Mouse (Mus musculus): ENCODE data around the gene Gpc6. TPM values are rescaled to one million over a fixed set of nuclear protein-coding genes. Genes with fewer than 3 reads are reported as not detected.
A peak's percentile ranks its signal among the peaks of the same experiment; 100 is the strongest.

The Gpc6 gene
- polyA plus RNA-seq, 1 experiment from 2014 or later, result 37.7 TPM

GRCm38 (mm10) chr14:117841797-117842553, 916.9 kb downstream of the Gpc6 start:
- Histone ChIP-seq H3K9me3 (replicated peaks) (no peaks in the 10 kb centered on the region), H3K4me1 (no peaks in the 10 kb centered on the region), H3K36me3 (no peaks in the 10 kb centered on the region), H3K4me3 (no peak overlapping the region), H3K27me3 (ENCODE audit: low read depth, poor library complexity, severe bottlenecking) (no peaks in the 10 kb centered on the region), H3K27ac (replicated peaks) (no peak overlapping the region)
- WGBS, result 90% methylated on average over 14 of the region's 14 CpGs
- DNase-seq (ENCODE audit: low spot score), result no peak

- DNase-seq (ENCODE audit: low spot score), result no peak
Measured at GRCm38 (mm10) chr14:117849591-117850505, 924.7 kb downstream of the Gpc6 start.

DNA sequence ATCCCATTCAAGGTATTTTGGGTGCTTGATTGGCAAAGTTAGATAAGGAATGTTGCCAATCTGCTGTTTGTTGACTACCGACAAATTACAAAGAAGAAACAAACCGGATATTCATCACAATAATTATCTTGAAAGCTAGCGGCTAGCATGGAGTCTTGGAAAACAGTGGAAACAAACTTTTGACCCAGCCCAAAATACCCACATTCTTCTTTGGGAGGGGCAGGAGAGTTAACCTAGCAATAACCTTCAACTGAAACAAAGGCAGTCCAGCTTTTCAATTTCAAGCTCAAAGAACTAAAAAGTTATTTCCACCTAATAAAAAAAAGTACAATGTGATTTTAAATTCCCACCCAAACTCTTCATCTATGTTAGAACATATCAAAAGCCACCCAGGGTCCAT, 927.2 kb downstream of the Gpc6 start:
- H3K4me1 ChIP-seq, result no peaks in the 10 kb centered on the region
- H3K27ac ChIP-seq (replicated peaks), result no peak overlapping the region
- 97% methylated on average over 3 of the region's 3 CpGs for WGBS
- no peak for DNase-seq (ENCODE audit: low spot score)
- H3K27me3 ChIP-seq (ENCODE audit: low read depth, poor library complexity, severe bottlenecking), result no peaks in the 10 kb centered on the region
- no peak overlapping the region for H3K4me3 ChIP-seq
- no peaks in the 10 kb centered on the region for H3K36me3 ChIP-seq
- no peaks in the 10 kb centered on the region; the same call in 1 of the 2 replicates for H3K9me3 ChIP-seq (replicated peaks)

More at GRCm38 (mm10) chr14:117849591-117850505, 924.7 kb downstream of the Gpc6 start:
- 94% methylated on average over 11 of the region's 11 CpGs for WGBS
- Histone ChIP-seq H3K27me3 (ENCODE audit: low read depth, poor library complexity, severe bottlenecking) (no peaks in the 10 kb centered on the region), H3K4me1 (no peaks in the 10 kb centered on the region), H3K27ac (replicated peaks) (no peak overlapping the region), H3K4me3 (no peak overlapping the region), H3K9me3 (replicated peaks) (no peaks in the 10 kb centered on the region), H3K36me3 (no peaks in the 10 kb centered on the region)

DNA sequence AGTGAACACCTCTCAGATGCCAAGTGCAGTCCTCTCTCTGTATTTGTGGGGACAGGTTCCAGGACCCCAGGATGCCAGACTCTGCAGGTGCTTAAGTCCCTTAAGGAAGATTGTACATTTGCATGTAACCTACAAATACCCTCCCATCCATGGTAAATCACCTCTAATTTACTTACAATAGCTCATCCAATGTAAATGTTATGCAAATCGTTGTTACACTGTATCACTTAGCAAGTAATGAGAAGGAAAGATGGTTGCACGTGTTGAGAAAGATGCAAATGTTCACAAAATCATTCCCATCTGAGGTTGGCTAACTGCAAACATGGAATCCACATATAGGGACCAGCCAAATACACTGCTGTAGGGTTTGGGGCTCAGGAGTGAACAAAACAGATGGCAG, 927.7 kb downstream of the Gpc6 start:
- DNase-seq (ENCODE audit: low spot score), result no peak
- WGBS, result 90% methylated on average over 2 of the region's 2 CpGs
- H3K36me3 ChIP-seq, result no peaks in the 10 kb centered on the region

DNA sequence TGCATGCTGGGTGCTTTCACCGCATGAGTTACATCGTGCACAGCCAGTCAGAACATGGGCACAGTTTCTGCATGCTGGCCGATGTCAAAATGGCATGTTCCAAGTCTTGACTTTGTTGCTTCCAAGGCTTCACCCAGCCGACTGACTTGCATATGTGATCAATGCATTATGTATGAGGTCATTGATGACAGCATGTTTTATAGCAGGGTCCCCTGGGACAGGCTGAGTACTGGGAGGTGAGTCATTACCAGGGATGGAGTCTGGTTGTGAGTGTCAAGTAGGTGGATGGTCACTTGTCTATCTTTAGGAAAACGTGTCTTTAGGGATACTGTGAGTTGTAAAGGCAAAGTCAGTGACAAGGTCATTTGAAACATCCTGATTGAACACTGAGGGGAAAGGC, 929.4 kb downstream of the Gpc6 start:
- H3K4me1 ChIP-seq, result no peaks in the 10 kb centered on the region
- DNase-seq (ENCODE audit: low spot score), result no peak
- no peaks in the 10 kb centered on the region for H3K27me3 ChIP-seq (ENCODE audit: low read depth, poor library complexity, severe bottlenecking)
- no peaks in the 10 kb centered on the region; the same call in 1 of the 2 replicates for H3K9me3 ChIP-seq (replicated peaks)
- H3K27ac ChIP-seq (replicated peaks), result no peak overlapping the region
- no peak overlapping the region for H3K4me3 ChIP-seq
- WGBS, result 92% methylated on average over 5 of the region's 5 CpGs
- no peaks in the 10 kb centered on the region for H3K36me3 ChIP-seq

More for the DNA sequence above, 927.7 kb downstream of the Gpc6 start:
- Histone ChIP-seq H3K27ac (replicated peaks) (no peak overlapping the region), H3K4me1 (no peaks in the 10 kb centered on the region), H3K27me3 (ENCODE audit: low read depth, poor library complexity, severe bottlenecking) (no peaks in the 10 kb centered on the region), H3K4me3 (no peak overlapping the region), H3K9me3 (replicated peaks) (no peaks in the 10 kb centered on the region; the same call in 1 of the 2 replicates)

- Histone ChIP-seq H3K36me3 (peaks cover 7% of the 10 kb centered on the region; the same call in 1 of the 2 replicates), H3K27ac (replicated peaks) (no peak overlapping the region)
Measured at GRCm38 (mm10) chr14:117871268-117871667, 946.2 kb downstream of the Gpc6 start.

DNA sequence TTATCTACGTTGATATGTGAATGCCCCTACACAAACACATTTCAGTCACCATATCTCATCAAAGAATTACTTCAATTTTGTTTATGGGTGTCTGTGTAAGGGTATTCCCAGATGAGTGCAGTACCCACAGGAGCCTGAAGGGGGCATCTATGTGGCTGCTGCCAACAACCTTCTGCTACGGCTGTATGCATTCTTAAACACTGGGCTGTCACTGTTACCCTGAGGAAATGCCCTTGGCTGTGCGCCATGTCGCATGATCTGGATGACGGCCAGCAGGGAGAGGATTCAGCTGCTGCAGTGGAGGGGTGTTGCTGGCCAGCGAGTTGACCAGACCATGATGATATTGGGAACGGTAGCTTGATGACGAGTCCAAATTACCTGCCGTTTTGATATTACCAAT, 954.2 kb downstream of the Gpc6 start:
- H3K27ac ChIP-seq (replicated peaks), result no peak overlapping the region
- peaks cover 3% of the 10 kb centered on the region; the same call in 1 of the 2 replicates for H3K36me3 ChIP-seq
- H3K27me3 ChIP-seq (ENCODE audit: low read depth, poor library complexity, severe bottlenecking), result no peaks in the 10 kb centered on the region
- no peak for DNase-seq (ENCODE audit: low spot score)
- 95% methylated on average over 9 of the region's 9 CpGs for WGBS
- no peak overlapping the region for H3K4me3 ChIP-seq
- peaks cover 20% of the 10 kb centered on the region for H3K4me1 ChIP-seq
- H3K9me3 ChIP-seq (replicated peaks), result 0 out of 2 replicates have a peak, but pooled peaks cover 3% of the 10 kb centered on the region

More at GRCm38 (mm10) chr14:117871268-117871667, 946.2 kb downstream of the Gpc6 start:
- H3K27me3 ChIP-seq (ENCODE audit: low read depth, poor library complexity, severe bottlenecking), result no peaks in the 10 kb centered on the region
- no peaks in the 10 kb centered on the region for H3K9me3 ChIP-seq (replicated peaks)
- no peak for DNase-seq (ENCODE audit: low spot score)
- H3K4me1 ChIP-seq, result no peaks in the 10 kb centered on the region
- H3K4me3 ChIP-seq, result no peak overlapping the region

- peaks cover 3% of the 10 kb centered on the region; the same call in 1 of the 2 replicates for H3K36me3 ChIP-seq
- no peaks in the 10 kb centered on the region for H3K27me3 ChIP-seq (ENCODE audit: low read depth, poor library complexity, severe bottlenecking)
- H3K9me3 ChIP-seq (replicated peaks), result 0 out of 2 replicates have a peak, but pooled peaks cover 3% of the 10 kb centered on the region
- DNase-seq (ENCODE audit: low spot score), result no peak
- WGBS, result 29% methylated on average over 6 of the region's 6 CpGs
- no peak overlapping the region for H3K4me3 ChIP-seq
- H3K27ac ChIP-seq (replicated peaks), result peak overlapping the region; percentile 65
- H3K4me1 ChIP-seq, result peaks cover 20% of the 10 kb centered on the region
Measured at GRCm38 (mm10) chr14:117881112-117881511, 956.0 kb downstream of the Gpc6 start.

DNA sequence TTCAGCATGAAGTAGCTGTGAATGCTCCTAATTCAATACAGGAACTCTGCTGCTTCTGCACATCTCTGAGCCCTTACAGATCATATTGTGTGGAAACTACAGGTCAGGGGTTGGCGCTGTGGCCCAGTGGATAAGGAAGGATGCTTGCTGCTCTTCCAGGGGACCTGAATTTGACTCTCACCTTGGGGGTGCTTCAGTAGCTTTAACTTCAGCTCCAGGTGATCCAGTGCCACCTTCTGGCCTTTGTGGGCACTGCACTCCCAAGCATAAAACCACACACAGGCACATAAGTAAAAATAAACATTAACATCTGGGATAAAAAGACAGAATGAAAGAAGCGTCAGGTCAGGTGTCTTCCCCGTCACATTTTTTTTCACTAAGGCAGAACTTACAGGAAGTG, 957.1 kb downstream of the Gpc6 start:
- Histone ChIP-seq H3K9me3 (replicated peaks) (0 out of 2 replicates have a peak, but pooled peaks cover 3% of the 10 kb centered on the region), H3K4me1 (peaks cover 20% of the 10 kb centered on the region), H3K4me3 (no peak overlapping the region), H3K36me3 (peaks cover 3% of the 10 kb centered on the region; the same call in 1 of the 2 replicates), H3K27me3 (ENCODE audit: low read depth, poor library complexity, severe bottlenecking) (no peaks in the 10 kb centered on the region), H3K27ac (replicated peaks) (no peak overlapping the region)
- peak; percentile 58 for DNase-seq (ENCODE audit: low spot score)
- WGBS, result 52% methylated on average over 3 of the region's 3 CpGs

DNA sequence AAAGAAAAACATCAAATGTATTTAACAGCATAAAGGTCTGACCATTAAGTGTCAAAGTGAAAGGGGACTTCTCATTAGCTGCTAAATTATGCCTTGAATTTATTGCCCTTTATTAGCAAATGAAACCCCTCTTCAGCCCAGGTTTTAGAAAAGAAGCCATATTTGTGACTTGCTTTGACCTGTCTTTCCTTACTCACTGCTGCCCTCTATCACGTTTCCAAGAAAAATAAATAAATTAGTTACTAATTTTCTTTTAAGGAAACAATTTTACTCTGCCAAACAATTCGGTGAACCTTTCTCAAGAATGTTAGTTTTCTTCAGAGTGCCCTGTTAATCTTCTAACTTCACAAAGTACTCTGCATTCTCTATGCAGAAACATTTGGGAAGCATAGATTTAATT, 964.5 kb downstream of the Gpc6 start:
- no peak overlapping the region for H3K4me3 ChIP-seq

DNA sequence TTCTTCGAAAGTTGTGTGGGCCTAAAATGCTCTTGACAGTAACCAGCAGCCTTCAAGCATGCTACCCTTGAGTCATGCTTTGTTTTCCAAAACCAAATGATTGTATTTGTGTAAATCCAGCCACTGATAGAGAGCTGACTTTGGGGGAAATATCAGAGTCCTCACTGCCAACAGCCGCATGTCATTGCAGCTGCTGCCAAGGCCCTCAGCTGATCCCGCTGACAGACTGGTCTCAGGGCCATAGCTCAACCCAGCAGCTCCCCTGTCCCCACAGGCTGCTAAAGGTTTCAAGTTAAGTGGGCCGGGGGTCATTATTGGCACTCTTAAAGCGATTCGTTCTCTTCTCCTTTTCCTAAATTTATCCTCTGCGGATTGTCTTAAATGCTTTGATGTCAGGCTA, 966.3 kb downstream of the Gpc6 start:
- WGBS, result 87% methylated on average over 7 of the region's 7 CpGs
- H3K27me3 ChIP-seq (ENCODE audit: low read depth, poor library complexity, severe bottlenecking), result no peaks in the 10 kb centered on the region
- H3K9me3 ChIP-seq (replicated peaks), result no peaks in the 10 kb centered on the region
- DNase-seq (ENCODE audit: low spot score), result no peak
- no peaks in the 10 kb centered on the region for H3K36me3 ChIP-seq
- H3K4me3 ChIP-seq, result no peak overlapping the region
- no peak overlapping the region for H3K27ac ChIP-seq (replicated peaks)
- H3K4me1 ChIP-seq, result peaks cover 51% of the 10 kb centered on the region

More for the DNA sequence above, 964.5 kb downstream of the Gpc6 start:
- Histone ChIP-seq H3K36me3 (no peaks in the 10 kb centered on the region), H3K9me3 (replicated peaks) (no peaks in the 10 kb centered on the region), H3K27me3 (ENCODE audit: low read depth, poor library complexity, severe bottlenecking) (no peaks in the 10 kb centered on the region), H3K27ac (replicated peaks) (no peak overlapping the region), H3K4me1 (peaks cover 34% of the 10 kb centered on the region)
- 63% methylated on average over 2 of the region's 2 CpGs for WGBS
- no peak for DNase-seq (ENCODE audit: low spot score)

DNA sequence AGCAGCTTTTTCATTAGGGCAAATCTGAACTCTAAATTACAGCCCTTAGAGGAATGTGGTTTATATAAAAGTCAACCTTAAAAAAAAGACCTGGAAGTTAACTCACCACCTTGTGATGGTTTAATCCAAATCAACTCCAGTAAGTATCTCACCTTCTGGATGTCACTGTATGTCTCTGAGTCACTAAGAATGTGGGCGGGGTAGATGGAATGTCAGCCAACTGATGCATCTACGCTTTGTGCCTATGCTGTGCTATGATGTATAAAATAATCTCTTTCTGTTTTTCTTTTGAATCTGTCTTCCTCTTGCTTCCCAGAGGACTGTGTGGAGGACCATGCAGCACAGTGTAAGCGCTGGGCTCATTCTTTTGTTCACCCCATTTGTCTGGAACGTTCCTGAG, 966.9 kb downstream of the Gpc6 start:
- Histone ChIP-seq H3K9me3 (replicated peaks) (no peaks in the 10 kb centered on the region), H3K27me3 (ENCODE audit: low read depth, poor library complexity, severe bottlenecking) (no peaks in the 10 kb centered on the region), H3K4me3 (no peak overlapping the region), H3K4me1 (peaks cover 53% of the 10 kb centered on the region), H3K36me3 (no peaks in the 10 kb centered on the region), H3K27ac (replicated peaks) (no peak overlapping the region; the same call in 1 of the 2 replicates)
- whole genome bisulfite sequencing, result 88% methylated on average over 4 of the region's 4 CpGs
- DNase-seq (ENCODE audit: low spot score), result no peak

Data from midbrain, embryonic 10.5 days (tissue).